Mouse (Mus musculus): ENCODE measurements at regions not wholly inside any gene's neighbourhood (a gene's known extent, or its start where the extent isn't known, plus 50 kb on each side); places are given as distances from the start of the nearest gene placed in this dataset.

- Histone ChIP-seq H3K27ac (ENCODE audit: low read depth, low read length) (no peak overlapping the region), H3K9ac (ENCODE audit: low read depth, low read length) (no peak overlapping the region), H3K4me3 (ENCODE audit: low read depth, low read length) (no peak overlapping the region), H3K9me3 (ENCODE audit: control insufficient read depth, low read length) (no peaks in the 10 kb centered on the region), H3K4me1 (replicated peaks; ENCODE audit: control insufficient read depth, insufficient read depth, low read length) (no peaks in the 10 kb centered on the region), H3K36me3 (ENCODE audit: control insufficient read depth, insufficient read depth, low read length) (no peaks in the 10 kb centered on the region), H3K4me2 (no peak overlapping the region), H3K27me3 (replicated peaks; ENCODE audit: control insufficient read depth, insufficient read depth, low read length) (no peaks in the 10 kb centered on the region)
- ATAC-seq (replicated peaks; ENCODE audit: low FRiP score) = no peak
- no peak for DNase-seq (ENCODE audit: low spot score)
These were observed 311.8 kb upstream of the Gm5148 start for GRCm38 (mm10) chr3:38036131-38036530.

DNA sequence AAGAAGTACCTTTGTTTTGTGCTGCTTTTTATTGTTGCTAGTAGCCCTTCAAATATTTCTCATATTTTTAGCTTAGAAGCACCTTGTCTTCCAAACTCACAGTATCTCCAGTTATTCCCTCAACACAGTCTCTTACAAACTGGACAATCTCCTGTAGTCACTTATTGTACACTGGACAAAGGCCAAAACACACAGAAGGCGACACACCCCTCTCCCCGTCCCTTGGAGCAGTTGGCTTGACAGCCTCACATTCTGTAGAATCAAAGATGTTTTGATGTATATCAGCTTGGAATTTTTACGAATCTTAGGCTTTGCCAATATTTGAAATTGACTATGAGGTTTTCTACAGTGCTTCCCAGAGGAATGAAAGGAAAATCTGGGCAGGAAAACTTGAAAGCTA, 309.8 kb upstream of the Gm5148 start:
- ATAC-seq (replicated peaks; ENCODE audit: low FRiP score) (no peak), DNase-seq (ENCODE audit: low spot score) (no peak)
- H3K4me2 ChIP-seq = no peak overlapping the region
- no peak overlapping the region for H3K9ac ChIP-seq (ENCODE audit: low read depth, low read length)
- H3K36me3 ChIP-seq (ENCODE audit: control insufficient read depth, insufficient read depth, low read length) = no peaks in the 10 kb centered on the region
- H3K9me3 ChIP-seq (ENCODE audit: control insufficient read depth, low read length) = no peaks in the 10 kb centered on the region
- no peaks in the 10 kb centered on the region for H3K27me3 ChIP-seq (replicated peaks; ENCODE audit: control insufficient read depth, insufficient read depth, low read length)
- 76% methylated on average over 3 of the region's 3 CpGs for WGBS
- H3K27ac ChIP-seq (ENCODE audit: low read depth, low read length) = no peak overlapping the region
- no peaks in the 10 kb centered on the region for H3K4me1 ChIP-seq (replicated peaks; ENCODE audit: control insufficient read depth, insufficient read depth, low read length)
- no peak overlapping the region for H3K4me3 ChIP-seq (ENCODE audit: low read depth, low read length)

DNA sequence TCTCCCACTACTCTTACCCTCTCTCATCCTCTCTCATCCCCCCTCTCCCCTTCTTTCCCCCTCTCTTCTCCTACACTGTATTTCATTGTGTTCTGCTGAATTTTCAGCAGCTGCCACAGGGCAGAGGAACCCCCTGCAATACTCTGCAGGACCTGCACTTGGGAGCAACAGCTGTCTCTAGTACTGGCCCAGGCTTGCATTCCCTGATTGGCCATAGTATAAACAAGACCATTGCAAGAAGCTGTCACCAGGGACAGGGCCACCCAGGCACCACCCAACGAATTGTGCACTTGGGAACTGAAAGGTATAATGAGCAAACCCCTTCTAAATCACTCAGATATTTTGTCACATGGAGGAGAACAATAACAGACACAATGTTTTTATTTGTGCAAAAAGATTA, 290.5 kb upstream of the Gm5148 start:
- Histone ChIP-seq H3K9ac (ENCODE audit: low read depth, low read length) (no peak overlapping the region), H3K27me3 (replicated peaks; ENCODE audit: control insufficient read depth, insufficient read depth, low read length) (no peaks in the 10 kb centered on the region), H3K27ac (ENCODE audit: low read depth, low read length) (no peak overlapping the region), H3K4me3 (ENCODE audit: low read depth, low read length) (no peak overlapping the region), H3K4me2 (no peak overlapping the region), H3K4me1 (replicated peaks; ENCODE audit: control insufficient read depth, insufficient read depth, low read length) (no peaks in the 10 kb centered on the region), H3K9me3 (ENCODE audit: control insufficient read depth, low read length) (no peaks in the 10 kb centered on the region), H3K36me3 (ENCODE audit: control insufficient read depth, insufficient read depth, low read length) (no peaks in the 10 kb centered on the region)
- 49% methylated on average over 1 of the region's 1 CpGs for WGBS
- DNase-seq (ENCODE audit: low spot score) = no peak
- ATAC-seq (replicated peaks; ENCODE audit: low FRiP score) = no peak

- H3K27ac ChIP-seq (ENCODE audit: low read depth, low read length) = no peak overlapping the region
- H3K4me2 ChIP-seq = no peak overlapping the region
- H3K27me3 ChIP-seq (replicated peaks; ENCODE audit: control insufficient read depth, insufficient read depth, low read length) = no peaks in the 10 kb centered on the region
- 44% methylated on average over 4 of the region's 4 CpGs for WGBS
- no peak overlapping the region for H3K9ac ChIP-seq (ENCODE audit: low read depth, low read length)
- no peaks in the 10 kb centered on the region for H3K4me1 ChIP-seq (replicated peaks; ENCODE audit: control insufficient read depth, insufficient read depth, low read length)
- H3K36me3 ChIP-seq (ENCODE audit: control insufficient read depth, insufficient read depth, low read length) = no peaks in the 10 kb centered on the region
- no peak overlapping the region for H3K4me3 ChIP-seq (ENCODE audit: low read depth, low read length)
- ATAC-seq (replicated peaks; ENCODE audit: low FRiP score) (no peak), DNase-seq (ENCODE audit: low spot score) (no peak)
- H3K9me3 ChIP-seq (ENCODE audit: control insufficient read depth, low read length) = no peaks in the 10 kb centered on the region
These were observed 284.9 kb upstream of the Gm5148 start for GRCm38 (mm10) chr3:38009168-38009567.

DNA sequence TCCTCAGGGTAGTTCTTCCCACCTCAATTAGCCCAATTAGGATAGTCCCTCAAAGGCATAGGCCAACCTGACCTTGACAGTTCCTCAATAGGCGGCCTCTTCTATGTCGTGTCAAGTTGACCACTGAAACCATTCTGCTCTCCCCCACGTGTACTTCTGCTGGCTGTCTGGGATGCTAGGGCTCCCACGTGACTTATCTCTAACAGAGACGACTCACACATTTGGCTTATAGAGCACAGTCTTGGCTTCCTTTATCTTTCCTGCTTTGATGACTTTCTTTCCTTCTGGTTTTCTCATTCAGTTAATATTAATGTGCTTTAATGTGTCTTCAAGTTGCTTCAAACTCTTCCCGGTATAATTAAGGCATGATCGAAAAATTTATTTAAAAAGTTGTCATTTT, 284.0 kb upstream of the Gm5148 start:
- H3K9ac ChIP-seq (ENCODE audit: low read depth, low read length) = no peak overlapping the region
- ATAC-seq (replicated peaks; ENCODE audit: low FRiP score) = no peak
- no peaks in the 10 kb centered on the region for H3K4me1 ChIP-seq (replicated peaks; ENCODE audit: control insufficient read depth, insufficient read depth, low read length)
- H3K27me3 ChIP-seq (replicated peaks; ENCODE audit: control insufficient read depth, insufficient read depth, low read length) = no peaks in the 10 kb centered on the region
- WGBS = 49% methylated on average over 7 of the region's 7 CpGs
- H3K9me3 ChIP-seq (ENCODE audit: control insufficient read depth, low read length) = no peaks in the 10 kb centered on the region
- no peaks in the 10 kb centered on the region for H3K36me3 ChIP-seq (ENCODE audit: control insufficient read depth, insufficient read depth, low read length)
- no peak overlapping the region for H3K4me2 ChIP-seq
- H3K27ac ChIP-seq (ENCODE audit: low read depth, low read length) = no peak overlapping the region
- DNase-seq (ENCODE audit: low spot score) = no peak
- H3K4me3 ChIP-seq (ENCODE audit: low read depth, low read length) = no peak overlapping the region

- H3K4me2 ChIP-seq = no peak overlapping the region
- H3K4me3 ChIP-seq (ENCODE audit: low read depth, low read length) = no peak overlapping the region
- ATAC-seq (replicated peaks; ENCODE audit: low FRiP score) (no peak), DNase-seq (ENCODE audit: low spot score) (no peak)
- no peak overlapping the region for H3K27ac ChIP-seq (ENCODE audit: low read depth, low read length)
- H3K27me3 ChIP-seq (replicated peaks; ENCODE audit: control insufficient read depth, insufficient read depth, low read length) = no peaks in the 10 kb centered on the region
- H3K4me1 ChIP-seq (replicated peaks; ENCODE audit: control insufficient read depth, insufficient read depth, low read length) = no peaks in the 10 kb centered on the region
- no peak overlapping the region for H3K9ac ChIP-seq (ENCODE audit: low read depth, low read length)
- no peaks in the 10 kb centered on the region for H3K9me3 ChIP-seq (ENCODE audit: control insufficient read depth, low read length)
- 24% methylated on average over 1 of the region's 1 CpGs for WGBS
- H3K36me3 ChIP-seq (ENCODE audit: control insufficient read depth, insufficient read depth, low read length) = no peaks in the 10 kb centered on the region
These were observed 283.3 kb upstream of the Gm5148 start for GRCm38 (mm10) chr3:38007626-38008025.

DNA sequence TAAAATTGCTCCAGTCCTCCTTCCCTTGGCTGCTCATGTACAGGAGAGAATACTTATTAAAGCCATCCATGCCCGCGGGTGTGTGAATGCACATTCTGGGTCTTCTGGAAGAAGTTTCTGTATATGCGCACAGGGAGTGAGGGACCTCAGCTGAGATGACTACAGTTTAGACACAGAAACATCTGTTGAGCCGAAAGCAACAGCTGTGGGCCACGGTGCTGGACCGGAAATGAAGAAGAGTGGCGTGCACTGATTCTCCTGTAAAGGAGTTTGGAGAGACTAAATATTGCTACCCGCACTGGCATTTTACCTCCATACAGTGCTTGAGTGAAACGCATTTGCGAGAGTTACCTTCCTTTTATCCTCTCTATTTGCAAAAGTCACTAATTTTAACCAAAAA, 278.0 kb upstream of the Gm5148 start:
- no peaks in the 10 kb centered on the region for H3K27me3 ChIP-seq (replicated peaks; ENCODE audit: control insufficient read depth, insufficient read depth, low read length)
- H3K4me1 ChIP-seq (replicated peaks; ENCODE audit: control insufficient read depth, insufficient read depth, low read length) = no peaks in the 10 kb centered on the region
- H3K27ac ChIP-seq (ENCODE audit: low read depth, low read length) = no peak overlapping the region
- DNase-seq (ENCODE audit: low spot score) = no peak
- no peak overlapping the region for H3K9ac ChIP-seq (ENCODE audit: low read depth, low read length)
- H3K4me2 ChIP-seq = no peak overlapping the region
- H3K4me3 ChIP-seq (ENCODE audit: low read depth, low read length) = no peak overlapping the region
- no peaks in the 10 kb centered on the region for H3K36me3 ChIP-seq (ENCODE audit: control insufficient read depth, insufficient read depth, low read length)
- WGBS = 90% methylated on average over 10 of the region's 10 CpGs
- ATAC-seq (replicated peaks; ENCODE audit: low FRiP score) = no peak
- 0 out of 2 replicates have a peak, but pooled peaks cover 2% of the 10 kb centered on the region for H3K9me3 ChIP-seq (ENCODE audit: control insufficient read depth, low read length)

DNA sequence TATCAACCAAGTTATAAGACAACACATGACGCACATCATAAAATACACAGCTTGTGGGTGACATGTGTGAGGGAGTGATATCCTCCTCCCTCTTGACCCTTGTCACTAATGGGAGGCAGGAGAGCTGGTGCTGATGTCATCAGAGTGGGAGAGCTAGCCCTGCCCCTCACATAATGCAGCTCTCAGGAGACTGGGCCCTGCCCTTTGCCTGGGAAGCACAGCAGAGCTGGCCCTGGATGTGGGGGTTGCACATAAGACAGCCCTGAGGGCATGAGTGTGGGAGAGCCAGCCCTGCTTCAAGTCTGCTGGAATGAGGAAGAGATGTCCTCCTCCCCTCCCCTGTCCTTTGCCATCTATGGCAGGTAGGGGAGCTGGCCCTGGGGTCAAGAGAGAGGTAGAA, 275.5 kb upstream of the Gm5148 start:
- Histone ChIP-seq H3K27ac (ENCODE audit: low read depth, low read length) (no peak overlapping the region), H3K9me3 (ENCODE audit: control insufficient read depth, low read length) (0 out of 2 replicates have a peak, but pooled peaks cover 2% of the 10 kb centered on the region), H3K36me3 (ENCODE audit: control insufficient read depth, insufficient read depth, low read length) (no peaks in the 10 kb centered on the region), H3K4me1 (replicated peaks; ENCODE audit: control insufficient read depth, insufficient read depth, low read length) (no peaks in the 10 kb centered on the region), H3K4me3 (ENCODE audit: low read depth, low read length) (no peak overlapping the region), H3K27me3 (replicated peaks; ENCODE audit: control insufficient read depth, insufficient read depth, low read length) (no peaks in the 10 kb centered on the region), H3K4me2 (no peak overlapping the region), H3K9ac (ENCODE audit: low read depth, low read length) (no peak overlapping the region)
- 88% methylated on average over 1 of the region's 1 CpGs for WGBS
- DNase-seq (ENCODE audit: low spot score) (no peak), ATAC-seq (replicated peaks; ENCODE audit: low FRiP score) (no peak)

- Histone ChIP-seq H3K36me3 (ENCODE audit: control insufficient read depth, insufficient read depth, low read length) (no peaks in the 10 kb centered on the region), H3K27ac (ENCODE audit: low read depth, low read length) (no peak overlapping the region), H3K27me3 (replicated peaks; ENCODE audit: control insufficient read depth, insufficient read depth, low read length) (no peaks in the 10 kb centered on the region), H3K4me3 (ENCODE audit: low read depth, low read length) (no peak overlapping the region), H3K4me1 (replicated peaks; ENCODE audit: control insufficient read depth, insufficient read depth, low read length) (no peaks in the 10 kb centered on the region), H3K4me2 (no peak overlapping the region), H3K9me3 (ENCODE audit: control insufficient read depth, low read length) (0 out of 2 replicates have a peak, but pooled peaks cover 2% of the 10 kb centered on the region), H3K9ac (ENCODE audit: low read depth, low read length) (no peak overlapping the region)
- 79% methylated on average over 3 of the region's 3 CpGs for WGBS
- ATAC-seq (replicated peaks; ENCODE audit: low FRiP score) = no peak
- no peak for DNase-seq (ENCODE audit: low spot score)
These were observed 273.7 kb upstream of the Gm5148 start for GRCm38 (mm10) chr3:37997998-37998397.

Data from liver, embryonic 11.5 days (tissue).